Mouse (Mus musculus) gastrocnemius, postnatal 10 days (tissue): ENCODE measurements around the gene Gje1. TPM values are rescaled to one million over a fixed set of nuclear protein-coding genes. Genes with fewer than 3 reads are reported as not detected.

Experiments
- DNase-seq: peaks from one replicate; pipeline ENCODE4 v3.0.0; 2021; ENCODE audit warnings: mixed read lengths
- long read RNA-seq, 2 experiments: library from polyadenylated mRNA; stranded (forward); transcript quantifications; one replicate each; pipeline ENCODE4 v2.0.0; 2021
- total RNA-seq, 2 experiments: library from RNA; stranded (reverse); gene quantifications; 2 replicates each; pipeline ENCODE4 v1.2.3; 2021

Gene Gje1
- not detected for total RNA-seq
- long read RNA-seq, experiment 1 = 0 reads
- long read RNA-seq, experiment 2 = 0 reads

DNA sequence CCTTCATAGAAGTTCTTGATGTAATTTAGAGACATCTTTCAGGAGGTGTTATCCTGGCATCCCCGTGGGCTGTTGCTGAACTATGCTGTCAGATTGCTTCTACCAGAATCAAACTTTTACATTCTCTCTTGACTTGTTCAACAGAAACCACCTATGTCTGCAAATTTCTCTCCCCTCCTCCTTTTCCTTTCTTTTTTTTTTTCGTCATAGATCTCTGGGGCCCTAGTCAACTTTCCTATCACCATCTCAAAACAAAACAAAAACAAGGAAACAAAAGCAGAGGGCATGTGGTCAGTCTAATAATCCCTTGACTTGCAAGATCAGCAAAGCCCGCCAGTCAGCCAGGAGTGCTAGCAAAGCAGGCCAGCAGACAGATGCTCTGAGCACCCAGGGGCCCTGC, at the start of gene Gje1:
Gene Gje1, minus strand, starts transcription at position 101 of the 400 bp plus-strand sequence.
- no peak for DNase-seq

DNA sequence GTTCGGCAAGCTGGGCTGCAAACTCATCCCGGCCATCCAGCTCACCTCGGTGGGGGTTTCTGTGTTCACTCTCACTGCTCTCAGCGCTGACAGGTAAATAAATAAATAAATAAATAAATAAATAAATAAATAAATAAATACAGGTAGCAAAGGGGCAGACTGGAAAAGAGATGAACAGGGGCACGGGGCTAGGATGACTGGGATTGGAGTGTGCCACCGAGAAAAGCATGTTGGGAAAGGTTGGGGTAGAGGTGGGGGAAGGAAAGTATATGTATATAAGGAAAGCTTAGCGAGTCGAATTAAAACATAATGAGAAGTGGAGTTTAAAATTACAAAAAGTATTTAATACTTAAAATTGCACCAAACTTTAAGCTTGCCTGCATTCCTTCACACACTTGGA, 42.6 kb upstream of the Gje1 start:
- DNase-seq = no peak

DNA sequence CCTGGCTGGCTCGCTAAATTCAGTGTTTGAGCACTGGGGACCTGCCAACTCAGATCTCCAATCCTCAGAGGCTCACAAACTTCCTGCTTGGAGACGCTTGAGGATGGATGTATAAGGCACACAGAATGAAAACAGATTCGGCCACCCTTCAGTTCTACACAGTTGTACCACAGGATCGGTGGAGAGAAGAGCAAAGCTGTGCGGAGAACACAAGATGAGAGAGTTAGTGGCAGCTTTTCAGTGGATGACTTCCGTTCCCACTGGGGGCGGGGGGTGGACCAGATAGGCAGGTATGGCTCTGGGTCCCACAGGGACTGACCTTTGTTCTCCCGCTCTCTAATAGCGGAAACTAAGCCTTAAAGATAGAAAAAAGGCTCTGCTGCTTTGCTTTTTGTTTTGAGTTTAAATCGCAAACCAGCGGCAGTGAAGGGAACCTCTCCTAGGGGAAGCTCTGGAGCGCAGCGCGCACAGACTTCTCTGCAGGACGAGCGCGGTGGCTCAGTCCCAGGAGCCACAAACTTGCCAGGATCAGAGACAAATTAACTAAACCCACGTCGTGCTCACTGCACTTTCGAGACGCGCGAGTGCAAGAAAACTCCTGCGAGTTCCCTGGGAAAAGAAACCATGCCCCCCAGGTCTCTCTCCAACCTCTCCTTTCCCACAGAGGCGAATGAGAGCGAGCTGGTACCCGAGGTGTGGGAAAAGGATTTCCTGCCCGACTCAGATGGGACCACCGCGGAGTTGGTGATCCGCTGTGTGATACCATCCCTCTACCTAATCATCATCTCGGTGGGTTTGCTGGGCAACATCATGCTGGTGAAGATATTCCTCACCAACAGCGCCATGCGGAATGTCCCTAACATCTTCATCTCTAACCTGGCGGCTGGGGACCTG, 41.9 kb upstream of the Gje1 start:
- no peak for DNase-seq

DNA sequence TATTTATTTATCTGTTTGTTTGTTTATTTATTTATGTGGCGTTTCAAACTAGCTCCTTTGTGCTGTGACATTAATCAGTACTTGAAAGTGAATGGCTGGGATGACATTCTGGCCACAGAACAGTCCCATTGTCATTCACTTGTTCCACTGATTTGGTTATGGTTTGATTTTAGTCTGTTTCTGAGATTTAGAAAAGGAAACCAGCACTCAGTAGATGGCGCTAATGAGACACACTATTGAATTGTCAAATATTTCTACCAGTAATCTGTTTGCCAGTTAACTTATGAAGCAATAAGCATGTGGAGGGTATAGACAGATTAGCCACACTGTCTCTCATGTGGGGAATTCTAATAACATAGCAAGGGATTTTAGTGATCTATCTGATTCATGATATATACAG, 16.3 kb upstream of the Gje1 start:
- DNase-seq = peak; percentile 8

DNA sequence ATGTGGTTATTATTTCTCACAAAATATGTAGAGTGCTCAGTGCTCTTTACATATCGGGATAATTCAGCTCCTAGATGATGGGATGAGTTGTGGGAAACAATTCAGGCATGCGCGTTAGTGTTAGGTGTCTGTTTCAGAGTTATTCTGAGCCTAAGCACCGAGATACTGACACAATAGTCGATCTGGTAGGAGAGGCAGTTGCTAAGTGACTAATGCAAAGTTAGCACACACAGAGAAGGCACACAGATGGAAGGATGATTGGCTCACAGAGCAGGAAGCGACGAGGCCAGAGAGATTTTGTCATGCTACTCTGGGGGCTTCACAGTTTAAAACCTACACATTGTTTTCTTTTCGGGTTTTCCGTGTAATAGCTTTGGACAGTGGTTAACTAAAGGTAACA, 7.7 kb upstream of the Gje1 start:
- no peak for DNase-seq

DNA sequence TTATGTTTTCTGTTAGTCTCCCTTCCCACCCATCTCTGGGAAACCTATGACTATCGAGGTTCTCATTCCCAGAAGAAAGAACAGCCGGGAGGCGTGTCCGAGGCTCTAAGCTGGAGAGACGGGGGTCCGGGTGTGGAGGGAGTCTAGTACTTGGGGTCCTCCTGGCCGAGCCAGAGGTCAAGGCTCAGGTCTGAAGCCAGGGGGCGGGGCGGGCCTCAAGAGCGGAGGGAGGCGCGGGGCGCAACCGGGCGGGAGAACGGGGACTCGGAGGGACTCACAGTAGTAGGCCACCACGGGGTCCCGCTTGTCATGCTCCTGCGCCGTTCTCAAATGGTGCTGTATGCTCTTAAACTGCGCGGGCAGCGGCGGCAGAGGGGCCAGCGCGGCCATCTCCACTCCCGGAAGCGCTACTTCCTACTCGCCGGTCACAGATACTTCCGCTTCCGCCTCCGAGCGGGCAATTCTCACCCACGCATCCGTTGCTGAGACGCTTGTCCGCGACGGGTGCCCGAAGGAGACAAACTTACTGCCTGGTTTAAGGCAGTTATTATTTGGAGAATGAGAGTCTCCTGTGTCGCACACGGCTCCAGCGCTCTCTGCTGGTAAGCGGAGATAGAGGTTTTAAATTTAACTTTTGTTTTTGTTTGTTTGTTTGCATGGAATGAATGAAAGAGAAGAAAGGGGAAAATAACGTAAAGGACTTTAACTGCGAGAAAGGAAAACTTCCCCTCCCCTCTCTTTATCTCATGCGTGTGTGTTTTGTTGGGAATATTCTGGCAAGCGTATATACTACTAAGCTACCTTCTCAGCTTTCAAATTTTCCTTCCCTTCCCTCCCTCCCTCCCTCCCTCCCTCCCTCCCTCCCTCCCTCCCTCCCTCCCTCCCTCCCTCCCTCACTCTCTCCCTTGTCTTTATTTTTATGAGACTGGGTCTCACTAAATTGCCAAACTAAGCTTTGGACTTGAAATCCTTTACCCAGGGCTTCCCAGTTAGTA, 12.6 kb downstream of the Gje1 start, which contains the start of the genes Vta1 and Nmbr:
Gene Vta1, minus strand, starts transcription at position 489 of the 995 bp plus-strand sequence.
Gene Nmbr, plus strand, starts transcription at position 520 of the 995 bp plus-strand sequence.
- DNase-seq = peak; percentile 96

DNA sequence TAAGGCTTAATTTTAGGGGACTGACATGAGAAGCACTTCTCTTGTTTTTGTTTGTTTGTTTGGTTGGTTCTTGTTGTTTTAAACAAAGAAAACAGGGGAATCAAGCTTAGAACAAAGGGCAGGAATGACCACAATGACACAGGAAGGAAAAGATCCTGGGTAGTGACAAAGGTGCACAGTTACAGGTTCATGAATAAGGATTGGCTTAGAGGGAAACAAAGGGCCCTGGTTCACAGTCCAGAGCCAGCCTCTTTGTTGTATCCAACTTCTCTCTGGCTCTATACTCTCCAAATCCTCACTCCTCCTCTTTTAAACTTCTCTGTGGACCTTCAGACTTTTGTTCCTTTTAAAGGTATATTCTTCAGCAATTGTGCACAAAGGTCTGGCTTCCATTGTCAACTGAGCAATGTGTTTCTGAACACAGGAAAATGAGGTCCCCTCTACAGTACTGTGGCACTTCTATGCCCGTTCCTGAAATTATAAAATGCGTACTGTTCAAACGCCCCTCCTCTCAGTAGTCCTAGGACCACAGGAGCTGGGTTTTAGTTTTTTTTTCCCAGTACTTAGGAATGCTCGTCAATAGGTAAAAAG, 14.1 kb downstream of the Gje1 start:
- no peak for DNase-seq

DNA sequence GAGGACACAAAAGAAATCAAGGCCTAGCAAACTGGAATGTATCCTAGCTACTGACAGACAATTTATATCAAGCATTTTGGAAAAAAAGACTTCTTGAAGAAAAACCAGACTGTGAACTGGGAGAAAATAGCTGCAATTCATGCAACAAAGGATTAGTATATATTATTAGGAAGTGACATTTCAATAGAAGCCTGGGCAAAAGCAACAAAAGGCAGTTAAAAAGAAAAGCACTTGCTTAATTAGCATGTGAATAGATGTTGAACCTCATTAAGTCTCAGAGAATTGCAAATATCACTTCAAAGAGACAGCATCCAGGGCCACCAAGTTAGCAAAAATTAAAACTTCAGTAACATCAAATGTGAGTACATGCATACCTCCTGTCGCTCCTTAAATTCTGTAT, 14.8 kb downstream of the Gje1 start:
- DNase-seq = no peak

DNA sequence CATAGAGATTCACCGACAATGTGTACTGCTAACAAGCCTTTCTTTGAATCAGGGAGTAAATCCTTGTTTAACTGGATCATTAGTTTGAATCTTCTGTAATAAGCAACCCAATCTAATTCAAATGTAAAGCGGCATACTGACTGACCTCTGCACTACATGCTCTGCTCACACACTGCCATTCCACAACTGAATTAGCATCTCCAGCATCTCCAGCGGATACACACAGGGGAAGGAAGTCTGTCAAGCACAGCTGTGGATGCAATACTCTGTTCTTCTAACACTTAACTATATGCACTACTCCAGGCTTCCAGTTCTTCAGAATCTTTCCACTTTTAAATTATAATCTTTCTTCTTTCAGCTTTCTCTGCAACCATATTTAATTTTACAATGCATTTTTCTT, 27.7 kb downstream of the Gje1 start:
- no peak for DNase-seq

DNA sequence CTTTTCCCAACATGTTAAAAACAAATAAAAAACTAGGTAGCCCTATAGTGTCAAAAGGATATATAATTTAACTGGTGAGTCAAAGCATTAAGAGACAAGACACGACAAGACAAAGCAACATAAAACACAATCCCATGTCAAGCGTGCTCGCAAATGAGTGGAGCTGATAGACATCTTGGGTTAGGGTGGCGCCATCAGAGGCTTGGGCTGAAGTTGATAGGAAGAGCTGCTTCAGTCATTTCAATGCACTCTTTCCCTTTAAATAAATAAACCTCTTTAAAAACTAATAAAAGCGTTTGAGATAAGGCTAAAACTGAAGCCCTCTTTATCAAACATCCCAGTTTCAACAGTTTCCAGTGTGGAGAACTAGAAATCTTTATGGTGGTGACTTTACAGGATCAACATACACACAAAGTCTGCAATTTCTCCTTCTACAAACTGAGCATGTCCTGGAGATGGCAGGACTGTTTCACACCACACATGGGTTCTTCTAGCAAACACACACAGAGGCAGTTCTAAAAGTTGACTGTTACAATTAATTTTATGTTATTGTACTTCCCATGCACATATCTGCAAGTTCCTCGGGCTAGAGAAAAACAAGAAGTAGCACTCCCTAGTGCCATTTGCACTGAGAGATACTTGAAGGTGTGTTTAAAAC, 29.1 kb downstream of the Gje1 start:
- DNase-seq = no peak

DNA sequence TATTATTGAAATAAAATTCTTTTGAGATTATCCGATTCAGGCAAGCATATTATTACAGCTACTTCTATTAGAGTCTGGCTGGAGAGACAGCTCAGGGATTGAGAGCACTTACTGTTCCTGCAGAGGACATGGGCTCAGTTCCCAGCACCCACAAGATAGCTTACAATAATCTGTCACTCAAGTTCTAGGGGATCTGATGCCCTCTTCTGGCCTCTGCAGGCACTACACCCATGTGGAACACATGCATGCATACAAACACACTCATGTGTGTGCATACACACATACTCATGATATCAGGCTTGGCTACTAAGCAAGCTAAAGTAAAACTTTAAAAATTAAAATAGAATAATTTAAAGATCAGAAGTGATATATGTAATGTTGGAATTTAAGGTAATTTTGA, 32.4 kb downstream of the Gje1 start:
- no peak for DNase-seq

DNA sequence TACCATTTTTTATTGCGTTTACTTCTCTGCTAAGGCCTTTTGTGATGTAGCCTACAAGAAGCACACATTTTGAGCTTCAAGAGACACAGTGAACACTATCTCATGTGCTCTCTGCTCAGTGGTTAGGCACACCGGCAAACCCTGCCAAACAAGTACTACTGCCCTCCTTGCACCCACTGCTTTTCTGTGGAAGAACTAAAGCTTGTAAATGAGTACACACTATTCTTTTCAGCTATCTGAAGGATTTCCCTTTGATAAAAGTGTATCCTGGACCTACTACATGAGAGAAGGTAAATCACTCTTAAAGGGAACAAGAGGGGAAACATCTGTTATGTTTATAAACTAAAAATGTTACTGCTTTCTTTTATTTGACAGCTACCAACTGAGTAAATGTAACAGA, 51.9 kb downstream of the Gje1 start:
- DNase-seq = no peak

Other genes starting within 250 kb of the Gje1 start
- 1 to 10 TPM; 3.2 to 3.3 TPM for gene Adgrg6, start 172.6 kb downstream of the Gje1 start, total RNA-seq
- gene Vta1, start 12.7 kb downstream of the Gje1 start, total RNA-seq = 10 to 100 TPM; 33.1 to 36.3 TPM
- under 1 TPM in 1 of 2 experiments, not detected in 1; 0.14 TPM for gene Nmbr, start 12.6 kb downstream of the Gje1 start, total RNA-seq